Mouse (Mus musculus) Patski (cell line): ENCODE data around the gene Slc36a3. TPM values are rescaled to one million over a fixed set of nuclear protein-coding genes. Genes with fewer than 3 reads are reported as not detected.

Experiments
- ATAC-seq: fragments of 100-300 bp; one replicate; pipeline ENCODE4 v1.8.0; 2021
- CTCF ChIA-PET: fragments of 350-600 bp; sonication (Branson Sonifier 250); formaldehyde crosslinking; loops from one replicate; lab custom pipeline; 2022; ENCODE audit warnings: inconsistent platforms; lab: Charles Lee
- POLR2A ChIA-PET: fragments of 350-600 bp; sonication (Branson Sonifier 250); formaldehyde crosslinking; loops from one replicate; lab custom pipeline; 2022; ENCODE audit warnings: antibody characterized with exemption, inconsistent platforms; lab: Charles Lee
- DNase-seq: peaks from one replicate; pipeline ENCODE4 v3.0.0-alpha.2; 2011; ENCODE audit warnings: low read depth, low spot score
- H3K27me3 ChIP-seq: fragments of 371-371 bp; one replicate; pipeline ENCODE4 v1.5.1; 2021
- CTCF ChIP-seq: fragments of 100-300 bp; IDR thresholded peaks from one replicate; pipeline ENCODE4 v1.5.1; 2021
- in situ Hi-C: fragments of 300-500 bp; cut with MboI; formaldehyde crosslinking; loops from 3 replicates; pipeline ENCODE4 v1.11.1; 2018; ENCODE audit warnings: low pct_unique_long_range_greater_than_20kb, mixed read lengths
- polyA plus RNA-seq: library from polyadenylated mRNA; unstranded; gene quantifications from one replicate; pipeline ENCODE4 v1.2.3, GENCODE M21; 2021

The Slc36a3 gene
- polyA plus RNA-seq, 1 experiment from 2014 or later = not detected

DNA sequence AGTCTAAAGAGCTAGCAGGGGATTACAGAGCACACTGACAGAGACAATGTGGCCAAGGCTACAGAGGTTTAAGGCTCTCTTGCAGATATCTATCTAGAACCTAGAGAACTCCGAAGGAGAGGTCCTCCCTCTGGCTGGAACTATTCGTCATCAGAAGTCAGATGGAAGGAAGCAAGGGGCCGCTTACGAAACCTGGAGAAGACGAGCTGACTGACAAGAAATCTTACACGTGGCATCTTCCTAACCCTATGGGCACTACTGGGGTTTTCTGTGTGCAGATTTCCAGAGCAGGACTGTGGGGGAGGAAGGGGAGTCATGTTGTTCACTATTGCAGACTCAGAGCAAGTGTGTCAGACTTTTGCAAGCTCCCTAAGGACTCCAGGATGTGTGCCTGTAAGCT lies 4.1 kb downstream of the Slc36a3 start:
- CTCF ChIA-PET = interaction anchor here (1.4 to 2.0 kb wide), 2 partner anchors 11 to 60 kb away, joined by 3 to 5 read pairs; no protein-coding TSS in a partner anchor
- in situ Hi-C loops = no loop called here
- no peak for ATAC-seq
- DNase-seq = no peak
- no peak for TF ChIP-seq CTCF
- no peaks in the 10 kb centered on the region for H3K27me3 ChIP-seq
- POLR2A ChIA-PET = no interaction called here

DNA sequence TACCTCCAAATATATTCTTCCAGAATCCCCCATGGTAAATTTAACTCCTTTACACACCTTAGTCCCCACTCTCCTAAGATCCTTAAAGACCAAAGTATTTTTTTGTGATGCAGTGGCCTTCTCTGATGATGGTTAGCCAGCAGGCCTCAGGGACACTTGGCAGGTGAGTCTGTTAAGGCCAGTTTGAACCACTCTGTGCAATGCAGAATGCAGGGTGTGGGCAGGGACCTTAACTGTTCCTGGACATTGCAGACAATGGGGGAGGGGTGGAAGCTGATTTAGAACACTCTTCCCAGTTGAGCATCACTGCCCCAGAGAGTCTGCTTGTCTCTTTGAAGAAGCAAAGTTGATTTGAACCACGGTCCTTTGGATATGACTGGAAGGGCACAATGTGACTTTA lies 4.7 kb downstream of the Slc36a3 start:
- DNase-seq = no peak
- no peak for ATAC-seq
- ChIA-PET CTCF (interaction anchor here (2.0 kb wide), 1 partner anchor 60 kb away, joined by 5 read pairs; no protein-coding TSS in a partner anchor), POLR2A (interaction anchor here (0.7 kb wide), 1 partner anchor 162 kb away, joined by 3 read pairs; no protein-coding TSS in a partner anchor)
- in situ Hi-C loops = no loop called here
- no peaks in the 10 kb centered on the region for H3K27me3 ChIP-seq
- TF ChIP-seq CTCF = no peak

DNA sequence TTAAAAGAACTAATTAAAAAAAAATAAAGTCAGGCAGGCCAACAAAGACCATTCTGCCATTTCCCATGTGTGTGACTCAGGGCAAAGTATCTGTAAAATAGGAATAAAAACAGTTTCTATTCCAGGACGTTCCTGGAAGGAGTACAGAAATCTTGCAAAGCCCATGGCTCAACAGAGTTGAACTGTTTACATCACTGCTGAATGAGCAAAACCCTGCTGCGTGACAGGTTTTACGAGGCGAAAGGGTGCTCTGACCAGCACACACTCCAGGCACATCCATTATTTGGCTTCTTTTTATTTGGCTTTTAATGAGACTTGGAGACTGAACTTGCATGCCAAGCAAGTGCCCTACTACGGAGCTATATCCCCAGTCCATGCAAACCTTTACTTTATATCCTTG lies 7.5 kb downstream of the Slc36a3 start:
- DNase-seq (no peak), ATAC-seq (no peak)
- no peaks in the 10 kb centered on the region for H3K27me3 ChIP-seq
- ChIA-PET CTCF (no interaction called here), POLR2A (no interaction called here)
- in situ Hi-C loops = no loop called here
- TF ChIP-seq CTCF = no peak

DNA sequence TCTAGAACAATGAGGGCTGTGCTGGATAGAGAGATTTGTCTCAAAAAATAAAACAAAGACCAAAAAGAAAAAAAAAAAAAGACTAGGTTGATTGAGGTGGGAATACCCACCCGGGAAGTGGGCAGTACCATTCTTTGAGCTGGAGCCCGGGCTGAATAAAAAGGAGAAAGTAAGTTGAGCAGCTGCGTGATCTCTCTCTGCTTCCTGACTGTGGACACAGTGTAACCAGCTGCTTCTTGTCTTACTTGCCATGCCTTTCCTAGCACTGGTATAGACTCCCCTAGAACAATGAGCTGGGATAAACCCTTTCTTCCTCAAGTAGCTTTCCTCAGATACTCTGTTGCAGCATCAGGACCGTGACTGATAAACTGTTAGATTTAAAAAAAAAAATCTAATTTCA lies 10.0 kb downstream of the Slc36a3 start:
- no peak for TF ChIP-seq CTCF
- no peak for DNase-seq
- ATAC-seq = no peak
- in situ Hi-C loops = no loop called here
- ChIA-PET POLR2A (no interaction called here), CTCF (no interaction called here)
- H3K27me3 ChIP-seq = no peaks in the 10 kb centered on the region

DNA sequence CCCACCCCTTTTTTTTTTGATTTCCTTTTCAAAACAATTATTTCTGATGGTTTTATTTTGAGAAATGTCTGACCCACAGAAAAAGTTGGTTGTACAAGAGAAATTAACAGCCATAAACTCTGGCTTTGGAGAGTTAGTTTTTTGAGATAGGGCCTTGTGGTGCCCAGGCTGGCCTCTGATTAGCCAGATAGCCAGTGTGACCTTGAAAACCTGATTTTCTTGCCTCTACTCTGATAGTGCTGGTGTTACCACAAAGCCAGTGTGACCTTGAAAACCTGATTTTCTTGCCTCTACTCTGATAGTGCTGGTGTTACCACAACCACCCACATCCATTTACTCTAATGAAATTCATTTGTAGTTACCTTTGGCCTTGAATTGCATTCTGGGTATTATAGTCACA lies 13.9 kb downstream of the Slc36a3 start:
- CTCF ChIA-PET = interaction anchor here (1.0 kb wide), 1 partner anchor 9 kb away, joined by 3 read pairs; no protein-coding TSS in a partner anchor

DNA sequence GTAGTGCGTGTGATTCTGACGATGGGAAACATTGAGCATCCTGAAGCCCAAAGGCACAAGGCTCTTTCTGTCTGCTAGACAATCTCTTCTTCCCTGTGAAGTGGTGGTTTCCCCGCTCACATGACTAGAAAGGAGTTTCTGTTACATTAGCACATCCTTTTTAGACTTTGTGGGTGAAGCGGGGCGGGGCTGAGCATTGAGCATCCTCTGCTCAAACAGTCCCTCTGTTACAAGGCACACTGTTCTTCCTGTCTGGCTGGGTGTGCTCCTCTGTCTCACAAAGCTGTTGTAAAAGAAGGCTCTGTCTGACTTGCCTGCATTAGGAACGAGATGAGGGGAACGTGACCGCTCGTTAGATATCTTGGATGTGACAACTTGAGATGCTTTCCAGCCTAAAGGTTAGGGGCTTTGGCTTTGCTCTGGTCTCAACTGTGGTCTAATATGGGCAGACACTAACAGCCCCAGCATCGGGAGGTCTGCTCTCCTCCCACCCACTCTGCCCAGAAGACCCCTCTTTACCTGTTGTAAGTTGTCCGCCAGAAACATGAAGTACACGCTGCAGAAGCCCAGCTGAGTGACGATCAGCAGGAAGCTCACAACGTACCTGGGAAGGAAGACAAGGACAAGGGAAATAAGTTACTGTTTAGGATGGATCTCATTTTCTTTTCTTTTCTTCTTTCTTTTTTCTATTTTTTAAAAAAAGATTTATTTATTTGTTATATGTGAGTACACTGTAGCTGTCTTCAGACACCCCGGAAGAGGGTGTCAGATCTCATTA lies 14.5 kb downstream of the Slc36a3 start:
- no peak for DNase-seq
- H3K27me3 ChIP-seq = no peaks in the 10 kb centered on the region
- ChIA-PET POLR2A (no interaction called here), CTCF (no interaction called here)
- no peak for TF ChIP-seq CTCF
- in situ Hi-C loops = no loop called here
- no peak for ATAC-seq

More for the DNA sequence above, 13.9 kb downstream of the Slc36a3 start:
- no peak for DNase-seq
- TF ChIP-seq CTCF = no peak
- in situ Hi-C loops = no loop called here
- H3K27me3 ChIP-seq = no peaks in the 10 kb centered on the region
- ATAC-seq = no peak
- POLR2A ChIA-PET = no interaction called here

DNA sequence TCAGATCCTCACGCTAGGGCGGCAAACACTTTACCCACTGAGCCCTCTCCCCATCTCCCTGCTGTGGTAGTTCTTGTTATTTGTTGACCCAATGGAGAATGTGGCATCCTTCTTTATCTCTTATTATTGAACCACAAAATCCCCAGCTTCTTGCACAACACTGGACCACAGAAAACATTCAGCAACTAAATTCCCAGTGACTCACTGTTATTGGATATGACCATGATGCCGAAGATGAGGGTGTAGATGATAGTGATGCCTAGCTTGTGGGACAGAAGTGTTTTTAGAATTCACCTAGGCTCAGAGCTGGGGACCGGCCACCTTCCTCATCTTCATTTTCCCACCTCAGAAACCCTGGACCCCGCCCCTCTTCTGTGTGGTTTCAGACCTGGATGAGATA lies 16.6 kb downstream of the Slc36a3 start:
- no peaks in the 10 kb centered on the region for H3K27me3 ChIP-seq
- CTCF ChIA-PET = no interaction called here
- in situ Hi-C loops = no loop called here
- ATAC-seq (peak; percentile 31), DNase-seq (no peak)
- POLR2A ChIA-PET = no interaction called here
- no peak for TF ChIP-seq CTCF

DNA sequence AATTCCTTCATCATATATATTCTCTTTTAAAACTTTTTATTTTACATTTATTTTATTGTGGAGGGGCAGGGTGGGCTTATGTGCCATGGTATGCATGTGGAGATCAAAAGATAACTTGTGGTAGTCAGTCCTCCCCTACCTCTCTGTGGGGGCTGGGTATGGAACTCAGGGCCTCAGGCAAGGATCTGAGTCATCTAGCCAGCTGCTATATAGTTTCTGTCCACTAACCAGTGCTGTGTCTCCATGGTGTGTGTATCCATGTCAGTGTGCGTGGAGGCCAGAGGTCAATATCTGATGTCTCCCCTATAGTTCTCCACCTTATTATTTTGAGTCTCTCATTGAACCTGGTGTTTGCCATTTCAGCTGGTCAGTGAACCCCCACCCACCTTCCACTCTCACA lies 17.1 kb downstream of the Slc36a3 start:
- in situ Hi-C loops = no loop called here
- no peak for TF ChIP-seq CTCF
- ChIA-PET POLR2A (no interaction called here), CTCF (no interaction called here)
- H3K27me3 ChIP-seq = no peaks in the 10 kb centered on the region
- DNase-seq (no peak), ATAC-seq (peak; percentile 51)

DNA sequence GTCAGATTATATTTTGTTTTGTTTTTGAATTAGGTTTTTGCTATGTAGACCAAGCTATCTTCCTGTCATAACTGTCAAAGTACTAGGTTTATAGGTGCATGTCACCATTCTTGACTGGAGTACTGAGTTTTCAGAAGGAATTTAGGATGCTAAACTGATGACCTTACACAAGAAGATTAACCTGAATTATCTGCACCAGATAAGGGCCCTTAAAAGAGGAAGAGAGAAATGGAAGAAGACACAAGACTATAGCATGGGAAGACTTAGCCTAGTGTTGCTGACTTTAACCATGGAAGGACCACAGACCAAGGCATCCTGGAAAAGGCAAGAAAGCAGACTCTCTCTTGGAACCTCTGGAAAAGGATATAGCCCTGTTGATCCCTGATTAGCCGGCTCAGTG lies 18.3 kb downstream of the Slc36a3 start:
- ATAC-seq (no peak), DNase-seq (no peak)
- CTCF ChIA-PET = no interaction called here
- no peak for TF ChIP-seq CTCF
- in situ Hi-C loops = no loop called here
- no peaks in the 10 kb centered on the region for H3K27me3 ChIP-seq
- POLR2A ChIA-PET = no interaction called here

DNA sequence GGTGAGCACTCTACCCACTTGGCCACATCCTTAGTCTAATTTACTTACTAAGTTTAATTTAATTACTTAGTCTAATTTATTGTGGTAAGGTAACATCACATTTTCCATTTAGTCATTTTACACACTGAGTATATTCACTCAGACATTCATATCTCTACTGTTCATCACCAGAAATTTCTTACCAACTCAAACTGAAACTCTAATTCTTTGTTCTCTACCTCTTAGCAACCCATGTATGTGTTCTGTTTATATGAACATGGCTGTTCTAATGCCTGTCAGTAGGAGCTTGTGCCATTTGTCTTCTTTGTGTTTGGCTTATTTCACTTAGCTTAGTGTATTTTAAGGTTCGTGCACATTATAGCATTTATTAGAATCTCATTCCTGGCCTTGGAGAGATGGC lies 19.6 kb downstream of the Slc36a3 start:
- ChIA-PET POLR2A (interaction anchor here (1.0 kb wide), 1 partner anchor 11 kb away, joined by 3 read pairs; no protein-coding TSS in a partner anchor), CTCF (no interaction called here)
- in situ Hi-C loops = no loop called here
- H3K27me3 ChIP-seq = no peaks in the 10 kb centered on the region
- DNase-seq (no peak), ATAC-seq (no peak)
- no peak for TF ChIP-seq CTCF

DNA sequence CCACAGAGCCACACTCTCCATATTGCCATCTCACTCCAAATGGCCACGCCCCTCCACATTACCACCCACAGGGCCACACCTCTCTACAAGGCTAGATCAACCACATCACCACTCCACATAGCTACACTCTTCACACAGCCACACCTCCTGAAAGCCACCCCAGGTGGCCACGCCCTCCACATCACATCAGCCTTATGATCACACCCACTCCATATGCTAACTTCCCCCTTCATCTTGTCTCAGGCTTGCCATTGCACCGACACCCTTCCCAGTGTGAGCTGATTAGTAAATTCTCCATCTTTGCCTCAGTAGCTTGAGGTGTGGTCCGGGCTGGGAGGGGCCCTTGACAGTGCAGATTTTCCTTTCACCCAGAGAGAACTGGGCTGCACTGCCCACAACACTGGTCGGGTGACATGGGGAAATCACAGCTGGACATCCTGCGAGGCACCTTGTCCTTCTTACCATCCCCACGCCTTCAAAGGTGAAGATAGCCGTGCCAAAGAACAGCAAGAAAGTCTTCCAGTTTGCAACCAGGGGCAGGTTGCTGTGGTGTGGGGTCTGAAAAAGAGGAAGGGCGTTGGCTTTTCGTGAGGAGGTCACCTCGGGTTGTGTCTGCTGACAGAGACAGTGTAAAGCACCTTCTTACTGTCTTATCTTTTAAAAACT lies 20.3 kb downstream of the Slc36a3 start:
- DNase-seq (no peak), ATAC-seq (no peak)
- in situ Hi-C loops = no loop called here
- no peak for TF ChIP-seq CTCF
- no peaks in the 10 kb centered on the region for H3K27me3 ChIP-seq
- CTCF ChIA-PET = no interaction called here
- POLR2A ChIA-PET = no interaction called here
